Mouse (Mus musculus) CD4-positive helper T cell, adult 2 months (primary cell): ENCODE results near the gene Dcaf12.

ENCODE experiments used
- DNase-seq: peaks from one replicate; pipeline ENCODE4 v3.0.0-alpha.2; 2012; ENCODE audit warnings: low read depth, missing footprints, low spot score

Gene Dcaf12

GRCm38 (mm10) chr4:41310567-41311563 lies 3.8 kb downstream of the Dcaf12 start:
- DNase-seq: no peak

GRCm38 (mm10) chr4:41307406-41307805 lies 7.3 kb downstream of the Dcaf12 start:
- peak; percentile 51 for DNase-seq

- peak; percentile 69 for DNase-seq
Measured at GRCm38 (mm10) chr4:41304302-41304701, 10.4 kb downstream of the Dcaf12 start.

GRCm38 (mm10) chr4:41303671-41304070 lies 11.0 kb downstream of the Dcaf12 start:
- DNase-seq: peak; percentile 16

- DNase-seq: no peak
Measured at GRCm38 (mm10) chr4:41298976-41299375, 15.7 kb downstream of the Dcaf12 start.

- DNase-seq: no peak
Measured at GRCm38 (mm10) chr4:41295960-41296359, 18.7 kb downstream of the Dcaf12 start.

GRCm38 (mm10) chr4:41295507-41295906 lies 19.2 kb downstream of the Dcaf12 start:
- no peak for DNase-seq

- no peak for DNase-seq
Measured at GRCm38 (mm10) chr4:41293907-41294306, 20.8 kb downstream of the Dcaf12 start.

- no peak for DNase-seq
Measured at GRCm38 (mm10) chr4:41289802-41290201, 24.9 kb downstream of the Dcaf12 start.

GRCm38 (mm10) chr4:41286420-41286819 lies 28.3 kb downstream of the Dcaf12 start:
- peak; percentile 48 for DNase-seq

GRCm38 (mm10) chr4:41284087-41284486 lies 30.6 kb downstream of the Dcaf12 start:
- no peak for DNase-seq

- DNase-seq: no peak
Measured at GRCm38 (mm10) chr4:41275927-41276326, 38.8 kb downstream of the Dcaf12 start.

- peak; percentile 98 for DNase-seq
Measured at GRCm38 (mm10) chr4:41274980-41275850, 39.5 kb downstream of the Dcaf12 start, which contains the start of gene Ubap2. Gene Ubap2, minus strand, starts transcription at chr4:41275144.

GRCm38 (mm10) chr4:41274377-41274979 lies 40.2 kb downstream of the Dcaf12 start:
- DNase-seq: no peak

- DNase-seq: no peak
Measured at GRCm38 (mm10) chr4:41268133-41268532, 46.6 kb downstream of the Dcaf12 start.

- DNase-seq: no peak
Measured at GRCm38 (mm10) chr4:41266350-41266749, 48.3 kb downstream of the Dcaf12 start.

- no peak for DNase-seq
Measured at GRCm38 (mm10) chr4:41260691-41261090, 54.0 kb downstream of the Dcaf12 start.

GRCm38 (mm10) chr4:41259019-41259418 lies 55.7 kb downstream of the Dcaf12 start:
- DNase-seq: no peak

- no peak for DNase-seq
Measured at GRCm38 (mm10) chr4:41257752-41258151, 56.9 kb downstream of the Dcaf12 start.

- DNase-seq: peak; percentile 34
Measured at GRCm38 (mm10) chr4:41255564-41256210, 59.0 kb downstream of the Dcaf12 start.

GRCm38 (mm10) chr4:41253756-41254155 lies 60.9 kb downstream of the Dcaf12 start:
- no peak for DNase-seq
